Mouse (Mus musculus): ENCODE data around the gene Luc7l2. TPM values are rescaled to one million over a fixed set of nuclear protein-coding genes. Genes with fewer than 3 reads are reported as not detected.
"Not testable (repeated sequence)": the region's sequence is repeated elsewhere in the genome, so short reads cannot be mapped to it uniquely, and the experiment has no call there.

Gene Luc7l2
- polyA plus RNA-seq, 1 experiment from 2014 or later = 46.9 TPM

- Histone ChIP-seq H3K4me2 (replicated peaks) (peak overlapping the region; percentile 64), H3K9ac (peak overlapping the region; percentile 81; the same call in 1 of the 2 replicates), H3K9me3 (no peaks in the 10 kb centered on the region), H3K27ac (no peak overlapping the region), H3K36me3 (peaks cover 2% of the 10 kb centered on the region; the same call in 1 of the 2 replicates), H3K27me3 (replicated peaks) (no peaks in the 10 kb centered on the region), H3K4me1 (peaks cover 3% of the 10 kb centered on the region), H3K4me3 (no peak overlapping the region)
- 92% methylated on average over 1 of the region's 1 CpGs for WGBS
- no peak for ATAC-seq (ENCODE audit: low FRiP score, low read depth)
Observed at GRCm38 (mm10) chr6:38535788-38536187, 15.3 kb upstream of the Luc7l2 start.

GRCm38 (mm10) chr6:38544141-38544540 is 7.0 kb upstream of the Luc7l2 start:
- H3K4me2 ChIP-seq (replicated peaks); H3K9me3 ChIP-seq; H3K4me3 ChIP-seq; H3K4me1 ChIP-seq; H3K9ac ChIP-seq; H3K36me3 ChIP-seq; ATAC-seq (ENCODE audit: low FRiP score, low read depth); H3K27me3 ChIP-seq (replicated peaks); H3K27ac ChIP-seq: not testable (repeated sequence)
- WGBS = 87% methylated on average over 5 of the region's 5 CpGs

- H3K27ac ChIP-seq; H3K9me3 ChIP-seq; H3K4me3 ChIP-seq; H3K9ac ChIP-seq; H3K4me2 ChIP-seq (replicated peaks); H3K4me1 ChIP-seq; H3K36me3 ChIP-seq; H3K27me3 ChIP-seq (replicated peaks); ATAC-seq (ENCODE audit: low FRiP score, low read depth): not testable (repeated sequence)
- 94% methylated on average over 2 of the region's 2 CpGs for WGBS
Observed at GRCm38 (mm10) chr6:38547005-38547404, 4.1 kb upstream of the Luc7l2 start.

GRCm38 (mm10) chr6:38547707-38548106 is 3.4 kb upstream of the Luc7l2 start:
- H3K9ac ChIP-seq = no peak overlapping the region
- H3K27ac ChIP-seq = no peak overlapping the region
- H3K4me3 ChIP-seq = no peak overlapping the region
- no peaks in the 10 kb centered on the region for H3K4me1 ChIP-seq
- no peaks in the 10 kb centered on the region for H3K36me3 ChIP-seq
- H3K9me3 ChIP-seq = no peaks in the 10 kb centered on the region
- H3K4me2 ChIP-seq (replicated peaks) = no peak overlapping the region
- 89% methylated on average over 1 of the region's 1 CpGs for WGBS
- no peak for ATAC-seq (ENCODE audit: low FRiP score, low read depth)
- no peaks in the 10 kb centered on the region for H3K27me3 ChIP-seq (replicated peaks)

GRCm38 (mm10) chr6:38548595-38548994 is 2.5 kb upstream of the Luc7l2 start:
- not testable (repeated sequence) for H3K4me1 ChIP-seq; H3K4me3 ChIP-seq; ATAC-seq (ENCODE audit: low FRiP score, low read depth); H3K9ac ChIP-seq; H3K27me3 ChIP-seq (replicated peaks); H3K9me3 ChIP-seq; H3K4me2 ChIP-seq (replicated peaks); H3K27ac ChIP-seq; H3K36me3 ChIP-seq
- 95% methylated on average over 7 of the region's 7 CpGs for WGBS

- H3K27ac ChIP-seq; H3K4me3 ChIP-seq; H3K9ac ChIP-seq; ATAC-seq (ENCODE audit: low FRiP score, low read depth); H3K4me1 ChIP-seq; H3K36me3 ChIP-seq; H3K9me3 ChIP-seq; H3K27me3 ChIP-seq (replicated peaks): not testable (repeated sequence)
- H3K4me2 ChIP-seq (replicated peaks) = peak overlapping the region; percentile 62
- WGBS = 84% methylated on average over 6 of the region's 6 CpGs
Observed at GRCm38 (mm10) chr6:38549840-38550239, 1.3 kb upstream of the Luc7l2 start.

- H3K9me3 ChIP-seq = no peaks in the 10 kb centered on the region
- H3K4me1 ChIP-seq = peaks cover 8% of the 10 kb centered on the region; the same call in 1 of the 2 replicates
- H3K4me2 ChIP-seq (replicated peaks) = peak overlapping the region; percentile 62
- H3K27ac ChIP-seq = peak overlapping the region; percentile 90
- ATAC-seq (ENCODE audit: low FRiP score, low read depth) = peak; percentile 4; the same call in 1 of the 2 replicates
- no peaks in the 10 kb centered on the region for H3K36me3 ChIP-seq
- peak overlapping the region; percentile 87 for H3K4me3 ChIP-seq
- H3K9ac ChIP-seq = peak overlapping the region; percentile 78
- no peaks in the 10 kb centered on the region for H3K27me3 ChIP-seq (replicated peaks)
- WGBS = 11% methylated on average over 28 of the region's 28 CpGs
Observed at GRCm38 (mm10) chr6:38550250-38551061, 678 bp upstream of the Luc7l2 start.

- under 1% methylated on average over 32 of the region's 32 CpGs for WGBS
- H3K4me3 ChIP-seq = peak overlapping the region; percentile 87
- H3K9ac ChIP-seq = peak overlapping the region; percentile 90
- H3K4me2 ChIP-seq (replicated peaks) = peak overlapping the region; percentile 67
- ATAC-seq (ENCODE audit: low FRiP score, low read depth) = peak; percentile 95
- H3K4me1 ChIP-seq = peaks cover 8% of the 10 kb centered on the region; the same call in 1 of the 2 replicates
- no peaks in the 10 kb centered on the region for H3K36me3 ChIP-seq
- H3K27me3 ChIP-seq (replicated peaks) = no peaks in the 10 kb centered on the region
- no peaks in the 10 kb centered on the region for H3K9me3 ChIP-seq
- peak overlapping the region; percentile 94 for H3K27ac ChIP-seq
Observed at GRCm38 (mm10) chr6:38551989-38552635, 978 bp downstream of the Luc7l2 start.

GRCm38 (mm10) chr6:38552636-38553000 is 1.5 kb downstream of the Luc7l2 start:
- peaks cover 8% of the 10 kb centered on the region; the same call in 1 of the 2 replicates for H3K4me1 ChIP-seq
- H3K36me3 ChIP-seq = no peaks in the 10 kb centered on the region
- H3K27me3 ChIP-seq (replicated peaks) = no peaks in the 10 kb centered on the region
- no peak overlapping the region for H3K27ac ChIP-seq
- peak overlapping the region; percentile 67 for H3K4me2 ChIP-seq (replicated peaks)
- no peak for ATAC-seq (ENCODE audit: low FRiP score, low read depth)
- H3K9ac ChIP-seq = peak overlapping the region; percentile 90; the same call in 1 of the 2 replicates
- WGBS = 32% methylated on average over 5 of the region's 5 CpGs
- peak overlapping the region; percentile 87 for H3K4me3 ChIP-seq
- H3K9me3 ChIP-seq = no peaks in the 10 kb centered on the region

- H3K9ac ChIP-seq = no peak overlapping the region
- no peak overlapping the region for H3K4me2 ChIP-seq (replicated peaks)
- no peaks in the 10 kb centered on the region for H3K27me3 ChIP-seq (replicated peaks)
- H3K9me3 ChIP-seq = no peaks in the 10 kb centered on the region
- WGBS = 94% methylated on average over 2 of the region's 2 CpGs
- no peak overlapping the region for H3K4me3 ChIP-seq
- no peak for ATAC-seq (ENCODE audit: low FRiP score, low read depth)
- H3K27ac ChIP-seq = no peak overlapping the region
- no peaks in the 10 kb centered on the region for H3K4me1 ChIP-seq
- peaks cover 23% of the 10 kb centered on the region for H3K36me3 ChIP-seq
Observed at GRCm38 (mm10) chr6:38576096-38576495, 25.0 kb downstream of the Luc7l2 start.

GRCm38 (mm10) chr6:38580112-38580857 is 29.2 kb downstream of the Luc7l2 start:
- Histone ChIP-seq H3K4me2 (replicated peaks) (no peak overlapping the region), H3K4me3 (no peak overlapping the region), H3K36me3 (peaks cover 17% of the 10 kb centered on the region), H3K27ac (no peak overlapping the region), H3K4me1 (no peaks in the 10 kb centered on the region), H3K27me3 (replicated peaks) (no peaks in the 10 kb centered on the region), H3K9me3 (no peaks in the 10 kb centered on the region), H3K9ac (no peak overlapping the region)
- 98% methylated on average over 3 of the region's 3 CpGs for WGBS
- ATAC-seq (ENCODE audit: low FRiP score, low read depth) = no peak

GRCm38 (mm10) chr6:38581711-38582110 is 30.6 kb downstream of the Luc7l2 start:
- Histone ChIP-seq H3K4me2 (replicated peaks) (no peak overlapping the region), H3K9me3 (no peaks in the 10 kb centered on the region), H3K27ac (no peak overlapping the region), H3K27me3 (replicated peaks) (no peaks in the 10 kb centered on the region), H3K4me1 (no peaks in the 10 kb centered on the region), H3K9ac (no peak overlapping the region), H3K4me3 (no peak overlapping the region), H3K36me3 (peaks cover 26% of the 10 kb centered on the region)
- ATAC-seq (ENCODE audit: low FRiP score, low read depth) = no peak
- 92% methylated on average over 3 of the region's 3 CpGs for WGBS

Data from neural tube, embryonic 12.5 days (tissue).